Mouse (Mus musculus) kidney, adult 2 months (tissue): ENCODE measurements at regions not wholly inside any gene's neighbourhood (a gene's known extent, or its start where the extent isn't known, plus 50 kb on each side); places are given as distances from the start of the nearest gene placed in this dataset.
A peak's percentile ranks its signal among the peaks of the same experiment; 100 is the strongest.

ENCODE experiments used
- DNase-seq: peaks from one replicate; pipeline ENCODE4 v3.0.0; 2021
- H3K27ac ChIP-seq: fragments of 200-500 bp; 2 replicates; pipeline ENCODE4 v1.5.1; 2012; ENCODE audit warnings: low read depth, low read length, control low read depth, inconsistent platforms; ENCODE audit not compliant: insufficient read depth
- H3K27me3 ChIP-seq: fragments of 200-500 bp; replicated peaks from 2 replicates; pipeline ENCODE4 v1.6.1; 2012; ENCODE audit warnings: mild to moderate bottlenecking, moderate library complexity, low read length, inconsistent platforms; ENCODE audit not compliant: control insufficient read depth, insufficient read depth
- H3K36me3 ChIP-seq: fragments of 200-500 bp; 2 replicates; pipeline ENCODE4 v1.6.1; 2012; ENCODE audit warnings: mild to moderate bottlenecking, moderate library complexity, low read length, inconsistent platforms; ENCODE audit not compliant: control insufficient read depth, insufficient read depth
- H3K4me1 ChIP-seq: fragments of 200-500 bp; 2 replicates; pipeline ENCODE4 v1.6.1; 2011; ENCODE audit warnings: low read length; ENCODE audit not compliant: control insufficient read depth, insufficient read depth
- H3K4me3 ChIP-seq: fragments of 200-500 bp; 2 replicates; pipeline ENCODE4 v1.5.1; 2011; ENCODE audit warnings: mild to moderate bottlenecking, low read depth, low read length, control low read depth; ENCODE audit not compliant: insufficient read depth
- CTCF ChIP-seq: fragments of 200-500 bp; conservative IDR thresholded peaks from 2 replicates; pipeline ENCODE4 v1.5.1; 2011; ENCODE audit warnings: low read depth, mild to moderate bottlenecking, control low read depth, low read length, moderate library complexity, mixed read lengths; ENCODE audit not compliant: insufficient read depth, insufficient read length
- POLR2A ChIP-seq: fragments of 200-500 bp; IDR thresholded peaks from one replicate; pipeline ENCODE4 v1.6.1; 2011; ENCODE audit warnings: low read depth, low read length, control low read depth
- WGBS: fragments of 180-500 bp; shearing (Covaris S2); methylation state at CpG from one replicate; pipeline ENCODE4 v1.1.7; 2018; 5-methylcytosine and 5-hydroxymethylcytosine counted together

DNA sequence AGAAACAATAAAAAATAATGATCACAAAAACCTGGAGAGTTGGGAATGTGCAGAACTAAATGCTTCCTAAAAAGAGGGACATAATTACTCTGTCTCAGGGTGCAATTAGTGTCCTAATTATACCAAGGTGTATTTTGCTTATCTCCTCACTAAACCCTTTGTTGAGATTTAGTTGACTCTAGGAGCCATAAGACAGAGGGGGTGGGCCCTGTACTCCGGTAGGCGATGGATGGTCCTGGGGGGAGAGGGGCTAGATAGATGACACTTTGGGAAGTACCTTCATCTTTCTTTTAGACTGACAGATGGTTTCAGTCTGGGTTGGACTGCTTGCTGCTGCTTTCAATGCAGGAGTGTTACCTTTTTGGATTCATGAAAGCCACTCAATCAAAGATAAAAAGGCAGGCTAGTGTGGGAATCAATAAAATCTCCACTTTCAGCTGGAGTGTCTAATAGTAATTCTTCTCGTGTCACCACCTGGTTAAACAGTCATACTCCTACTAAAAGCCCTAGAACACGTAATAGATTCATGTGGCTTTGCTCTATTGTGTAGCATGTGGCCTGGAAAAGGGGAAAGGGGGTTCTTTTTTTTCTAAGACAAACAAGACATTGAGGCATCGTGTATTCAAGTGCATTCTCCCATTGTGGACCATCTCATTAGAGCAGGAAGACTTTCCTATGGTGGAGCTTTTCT, 103.7 kb upstream of the Olfm4 start:
- no peak overlapping the region for H3K4me3 ChIP-seq
- DNase-seq = no peak
- no peaks in the 10 kb centered on the region for H3K36me3 ChIP-seq
- no peaks in the 10 kb centered on the region for H3K27me3 ChIP-seq
- 66% methylated on average over 5 of the region's 5 CpGs for WGBS
- no peak for TF ChIP-seq CTCF
- TF ChIP-seq POLR2A = no peak
- H3K27ac ChIP-seq = no peak overlapping the region
- no peaks in the 10 kb centered on the region for H3K4me1 ChIP-seq

DNA sequence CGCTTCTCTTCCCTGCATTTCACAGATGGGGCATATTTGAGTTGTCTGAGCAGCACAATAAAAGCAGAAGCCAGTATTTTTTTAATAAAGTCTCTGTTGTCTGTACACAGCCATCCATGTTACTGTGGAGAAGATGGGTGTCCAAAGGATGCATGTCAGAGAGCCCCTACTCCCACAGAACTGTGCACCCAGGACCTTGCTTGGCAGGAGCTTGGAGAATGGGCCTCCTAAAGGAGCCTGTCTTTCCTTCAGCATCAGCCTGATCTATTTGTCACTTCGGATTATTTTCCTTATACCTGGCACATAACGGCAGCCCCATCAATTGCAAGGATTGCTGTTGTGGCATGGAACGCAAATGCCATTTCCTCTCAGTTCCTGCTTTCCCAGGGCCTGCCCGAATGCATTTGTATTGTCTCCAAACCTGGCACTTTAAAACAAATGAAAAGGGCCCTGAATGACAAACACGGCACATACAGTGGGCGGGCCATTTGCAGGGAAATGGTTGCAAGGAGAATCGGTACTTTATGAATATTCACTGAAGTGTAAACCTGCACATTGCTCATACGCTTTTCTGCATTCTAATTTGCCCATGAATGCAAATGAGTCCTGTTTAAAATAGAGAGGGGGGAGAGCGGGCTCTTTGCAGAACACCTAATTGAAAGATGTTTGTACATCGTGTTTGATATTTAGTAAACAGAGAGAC, 104.4 kb upstream of the Olfm4 start:
- no peaks in the 10 kb centered on the region for H3K36me3 ChIP-seq
- no peaks in the 10 kb centered on the region for H3K27me3 ChIP-seq
- H3K4me1 ChIP-seq = no peaks in the 10 kb centered on the region
- 62% methylated on average over 11 of the region's 11 CpGs for WGBS
- H3K27ac ChIP-seq = no peak overlapping the region
- no peak overlapping the region for H3K4me3 ChIP-seq
- no peak for DNase-seq
- TF ChIP-seq POLR2A = no peak
- no peak for TF ChIP-seq CTCF

DNA sequence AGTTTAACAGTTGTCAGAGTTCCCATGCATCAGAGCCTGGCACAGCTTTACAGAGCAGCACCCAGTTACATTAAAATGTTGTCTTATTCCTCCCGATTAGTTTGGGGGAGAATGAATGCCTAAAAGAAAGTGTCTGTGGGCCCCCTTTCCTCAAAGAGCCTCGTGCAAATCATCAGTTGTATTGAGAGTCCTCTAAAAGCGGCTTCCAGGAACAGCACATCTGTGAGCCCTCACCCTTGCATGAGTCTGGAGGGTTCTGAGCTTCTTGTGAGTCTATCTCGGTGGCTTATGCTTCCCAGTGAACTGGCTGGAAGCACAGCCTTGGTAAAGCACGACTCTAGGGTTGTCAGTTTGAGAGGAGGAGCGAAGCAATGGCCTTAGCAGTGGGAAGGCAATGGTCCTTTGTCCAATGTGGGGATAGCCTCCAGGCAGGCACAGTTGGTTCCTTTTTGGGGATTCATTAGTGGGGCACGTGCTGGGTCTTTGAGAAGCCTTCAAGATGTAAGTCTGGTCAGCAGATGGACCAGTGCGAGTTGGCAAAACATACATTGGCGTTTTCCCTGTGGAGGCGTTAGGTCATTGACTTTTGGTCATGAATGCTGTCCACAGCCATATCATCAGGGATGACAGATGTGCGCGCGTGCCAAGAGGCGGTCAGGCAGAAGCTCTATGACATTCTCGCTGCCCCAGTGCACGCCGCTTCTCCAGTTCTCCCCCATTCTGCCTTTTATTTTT, 105.4 kb upstream of the Olfm4 start:
- Histone ChIP-seq H3K4me1 (no peaks in the 10 kb centered on the region), H3K4me3 (no peak overlapping the region), H3K27me3 (no peaks in the 10 kb centered on the region), H3K27ac (no peak overlapping the region), H3K36me3 (no peaks in the 10 kb centered on the region)
- TF ChIP-seq CTCF (no peak), POLR2A (no peak)
- 84% methylated on average over 17 of the region's 17 CpGs for WGBS
- DNase-seq = no peak

DNA sequence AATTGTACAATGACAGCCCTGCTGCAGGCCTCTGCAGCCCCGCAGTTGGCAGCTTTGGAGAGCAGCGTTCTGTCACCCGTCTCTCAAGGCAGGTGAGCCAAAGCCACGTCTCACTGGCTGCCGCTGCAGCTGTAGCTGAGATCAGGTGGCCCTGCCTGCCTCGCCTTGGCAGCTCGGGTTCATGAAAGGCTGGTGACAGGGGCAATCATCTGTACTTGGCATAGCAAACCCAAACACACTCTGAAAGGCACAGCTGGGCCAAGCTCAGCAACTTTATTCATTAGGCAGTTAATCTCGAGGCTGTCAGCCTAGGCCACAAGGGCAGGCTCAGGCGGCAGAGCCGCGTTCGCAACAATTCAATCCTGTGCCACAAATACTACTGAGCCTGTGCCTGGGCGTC, 102.0 kb upstream of the Pcdh8 start:
- TF ChIP-seq POLR2A = no peak
- TF ChIP-seq CTCF = no peak
- Histone ChIP-seq H3K27me3 (no peaks in the 10 kb centered on the region), H3K27ac (no peak overlapping the region), H3K36me3 (no peaks in the 10 kb centered on the region), H3K4me3 (no peak overlapping the region), H3K4me1 (peaks cover 2% of the 10 kb centered on the region; the same call in 1 of the 2 replicates)
- peak; percentile 73 for DNase-seq
- 17% methylated on average over 13 of the region's 13 CpGs for WGBS

DNA sequence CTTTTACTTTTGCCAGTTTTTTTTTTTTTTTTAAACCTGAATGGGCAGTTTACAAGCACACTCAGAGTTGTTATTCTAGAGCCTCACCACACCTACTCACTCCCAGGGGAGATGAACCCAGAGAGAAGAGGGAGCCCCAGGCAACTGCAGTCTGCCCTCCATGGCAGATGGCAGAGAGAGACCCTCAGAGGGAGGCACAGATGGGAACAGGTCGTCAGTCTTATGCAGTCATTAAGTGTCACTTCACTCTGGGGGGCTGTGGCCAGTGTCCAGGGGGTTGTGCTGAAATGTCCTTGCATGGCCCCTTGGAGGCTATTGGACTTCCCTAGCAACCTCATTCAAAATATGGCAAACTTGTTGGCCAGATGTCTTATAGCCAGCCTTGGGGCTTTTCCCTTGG, 101.3 kb upstream of the Pcdh8 start:
- H3K4me3 ChIP-seq = no peak overlapping the region
- no peaks in the 10 kb centered on the region for H3K27me3 ChIP-seq
- no peaks in the 10 kb centered on the region for H3K36me3 ChIP-seq
- DNase-seq = no peak
- no peak overlapping the region for H3K27ac ChIP-seq
- WGBS = 29% methylated on average over 1 of the region's 1 CpGs
- TF ChIP-seq CTCF (no peak), POLR2A (no peak)
- peaks cover 2% of the 10 kb centered on the region; the same call in 1 of the 2 replicates for H3K4me1 ChIP-seq

DNA sequence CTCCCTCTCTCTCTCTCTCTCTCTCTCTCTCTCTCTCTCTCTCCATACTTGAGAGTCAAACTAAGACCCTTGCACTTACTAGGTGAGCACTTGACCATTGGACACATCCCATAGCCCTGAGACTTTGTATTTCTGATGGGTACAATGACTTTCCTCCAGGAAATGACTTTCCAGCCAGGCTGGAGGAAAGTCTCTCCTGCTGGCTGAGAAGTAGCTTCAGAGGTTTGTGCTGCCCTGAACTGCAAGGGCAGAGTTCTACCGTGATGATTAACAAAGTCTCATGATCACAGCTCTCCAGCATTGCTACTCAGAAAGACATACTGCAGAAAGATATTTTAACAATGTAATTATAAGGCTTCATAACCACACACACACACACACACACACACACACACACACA, 98.2 kb upstream of the Pcdh8 start:
- peak; percentile 82 for DNase-seq
- Histone ChIP-seq H3K4me3 (no peak overlapping the region), H3K27me3 (no peaks in the 10 kb centered on the region), H3K4me1 (peaks cover 2% of the 10 kb centered on the region; the same call in 1 of the 2 replicates), H3K27ac (no peak overlapping the region), H3K36me3 (no peaks in the 10 kb centered on the region)
- TF ChIP-seq CTCF = no peak
- no peak for TF ChIP-seq POLR2A
- 22% methylated on average over 1 of the region's 1 CpGs for WGBS

DNA sequence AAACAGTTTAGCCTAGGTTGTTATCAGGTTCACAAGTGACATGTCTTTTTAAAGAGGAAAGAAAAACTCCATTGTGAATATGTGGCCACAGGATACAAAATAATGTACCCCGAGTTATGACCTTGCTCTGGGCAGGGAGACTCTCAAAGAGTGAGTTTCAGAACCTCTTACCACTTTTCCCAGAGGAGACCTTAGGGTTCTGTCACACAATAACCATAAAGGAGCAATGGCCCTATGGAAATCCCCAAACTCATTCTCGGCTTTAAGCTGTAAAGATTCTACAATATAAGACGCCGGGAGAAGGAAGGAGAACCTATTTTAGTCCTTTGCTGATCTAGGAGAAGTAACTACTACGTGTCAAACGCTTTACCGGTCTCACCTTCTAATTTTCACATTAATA, 85.1 kb upstream of the Pcdh8 start:
- no peaks in the 10 kb centered on the region for H3K27me3 ChIP-seq

More for the DNA sequence above, 85.1 kb upstream of the Pcdh8 start:
- no peak for DNase-seq
- WGBS = 91% methylated on average over 7 of the region's 7 CpGs
- no peaks in the 10 kb centered on the region for H3K36me3 ChIP-seq
- no peak overlapping the region for H3K27ac ChIP-seq
- no peaks in the 10 kb centered on the region for H3K4me1 ChIP-seq
- TF ChIP-seq CTCF (no peak), POLR2A (no peak)
- no peak overlapping the region for H3K4me3 ChIP-seq
